Mouse (Mus musculus) embryonic facial prominence, embryonic 14.5 days (tissue): ENCODE results near the gene Swap70. TPM values are rescaled to one million over a fixed set of nuclear protein-coding genes. Genes with fewer than 3 reads are reported as not detected.

ENCODE experiments used
- ATAC-seq: fragments of 200-750 bp; cut with Nextera tagmentation; 2 replicates; pipeline ENCODE4 v1.8.0; 2017; ENCODE audit warnings: low read depth, moderate number of reproducible peaks, moderate TSS enrichment
- DNase-seq: peaks from one replicate; pipeline ENCODE4 v3.0.0-alpha.2; 2015; ENCODE audit warnings: low spot score
- H3K27ac ChIP-seq: fragments of 300-500 bp; sonication (generic); replicated peaks from 2 replicates; pipeline ENCODE4 v1.5.1; 2014; ENCODE audit warnings: low read depth, mild to moderate bottlenecking, low read length, moderate library complexity
- H3K27me3 ChIP-seq: fragments of 300-500 bp; sonication (generic); replicated peaks from 2 replicates; pipeline ENCODE4 v1.6.1; 2014; ENCODE audit warnings: low read length; ENCODE audit not compliant: control insufficient read depth, insufficient read depth
- H3K36me3 ChIP-seq: fragments of 300-500 bp; sonication (generic); 2 replicates; pipeline ENCODE4 v1.6.1; 2014; ENCODE audit warnings: low read length, mixed read lengths; ENCODE audit not compliant: control insufficient read depth, insufficient read depth
- H3K4me1 ChIP-seq: fragments of 300-500 bp; sonication (generic); 2 replicates; pipeline ENCODE4 v1.6.1; 2014; ENCODE audit warnings: antibody characterized with exemption, low read length; ENCODE audit not compliant: control insufficient read depth, insufficient read depth
- H3K4me2 ChIP-seq: fragments of 300-500 bp; sonication (generic); 2 replicates; pipeline ENCODE4 v1.6.1; 2014; ENCODE audit warnings: low read depth, mild to moderate bottlenecking, low read length, moderate library complexity, mixed read lengths
- H3K4me3 ChIP-seq: fragments of 300-500 bp; sonication (generic); 2 replicates; pipeline ENCODE4 v1.5.1; 2014; ENCODE audit warnings: low read depth, mild to moderate bottlenecking, low read length
- H3K9ac ChIP-seq: fragments of 300-500 bp; sonication (generic); 2 replicates; pipeline ENCODE4 v1.6.1; 2014; ENCODE audit warnings: low read depth, mild to moderate bottlenecking, low read length, moderate library complexity, mixed read lengths
- H3K9me3 ChIP-seq: fragments of 300-500 bp; sonication (generic); 2 replicates; pipeline ENCODE4 v1.6.1; 2016; ENCODE audit warnings: low read length; ENCODE audit not compliant: control insufficient read depth
- WGBS: fragments of 180-500 bp; shearing (Covaris S2); extraction: QIAGEN DNeasy Blood & Tissue Kit; methylation state at CpG from one replicate; pipeline ENCODE4 v1.1.7; 2014; 5-methylcytosine and 5-hydroxymethylcytosine counted together
- polyA plus RNA-seq: library from polyadenylated mRNA; unstranded; fragments of >200 nt; fragmentation: Nextera tagmentation; extraction: Ambion mirVana; gene quantifications from 2 replicates; pipeline ENCODE4 v1.2.1, GENCODE M21; 2014

Gene Swap70
- polyA plus RNA-seq, 1 experiment from 2014 or later: 29.2 TPM

GRCm38 (mm10) chr7:110309246-110309645 is 87.7 kb downstream of the Swap70 start:
- H3K36me3 ChIP-seq: peaks cover 60% of the 10 kb centered on the region
- DNase-seq (no peak), ATAC-seq (no peak)
- no peak overlapping the region for H3K9ac ChIP-seq
- no peak overlapping the region for H3K27ac ChIP-seq
- WGBS: 93% methylated on average over 8 of the region's 8 CpGs
- H3K9me3 ChIP-seq: no peaks in the 10 kb centered on the region
- no peak overlapping the region for H3K4me3 ChIP-seq
- H3K4me1 ChIP-seq: no peaks in the 10 kb centered on the region
- no peak overlapping the region for H3K4me2 ChIP-seq
- H3K27me3 ChIP-seq: no peaks in the 10 kb centered on the region

- Histone ChIP-seq H3K9me3 (no peaks in the 10 kb centered on the region), H3K9ac (no peak overlapping the region), H3K36me3 (peaks cover 64% of the 10 kb centered on the region), H3K4me1 (no peaks in the 10 kb centered on the region), H3K4me3 (no peak overlapping the region), H3K27ac (no peak overlapping the region), H3K27me3 (no peaks in the 10 kb centered on the region), H3K4me2 (no peak overlapping the region)
- no peak for DNase-seq
- WGBS: 91% methylated on average over 9 of the region's 9 CpGs
- ATAC-seq: no peak
Observed at GRCm38 (mm10) chr7:110313392-110314055, 92.0 kb downstream of the Swap70 start.

- Histone ChIP-seq H3K36me3 (peaks cover 55% of the 10 kb centered on the region), H3K27me3 (no peaks in the 10 kb centered on the region), H3K4me3 (no peak overlapping the region), H3K9ac (no peak overlapping the region), H3K9me3 (no peaks in the 10 kb centered on the region), H3K4me2 (no peak overlapping the region), H3K27ac (no peak overlapping the region), H3K4me1 (no peaks in the 10 kb centered on the region)
- no peak for ATAC-seq
- DNase-seq: no peak
- WGBS: 80% methylated on average over 7 of the region's 7 CpGs
Observed at GRCm38 (mm10) chr7:110314401-110314890, 92.9 kb downstream of the Swap70 start.

GRCm38 (mm10) chr7:110315352-110315751 is 93.8 kb downstream of the Swap70 start:
- Histone ChIP-seq H3K9me3 (no peaks in the 10 kb centered on the region), H3K4me1 (no peaks in the 10 kb centered on the region), H3K27me3 (no peaks in the 10 kb centered on the region), H3K4me3 (no peak overlapping the region), H3K4me2 (no peak overlapping the region), H3K9ac (no peak overlapping the region), H3K27ac (no peak overlapping the region), H3K36me3 (peaks cover 46% of the 10 kb centered on the region)
- ATAC-seq (no peak), DNase-seq (no peak)
- WGBS: 100% methylated on average over 1 of the region's 1 CpGs

- DNase-seq (no peak), ATAC-seq (no peak)
- Histone ChIP-seq H3K4me1 (no peaks in the 10 kb centered on the region), H3K9me3 (no peaks in the 10 kb centered on the region), H3K4me3 (no peak overlapping the region), H3K36me3 (peaks cover 39% of the 10 kb centered on the region), H3K27me3 (no peaks in the 10 kb centered on the region), H3K9ac (no peak overlapping the region), H3K27ac (no peak overlapping the region), H3K4me2 (no peak overlapping the region)
- WGBS: 83% methylated on average over 4 of the region's 4 CpGs
Observed at GRCm38 (mm10) chr7:110317412-110317811, 95.9 kb downstream of the Swap70 start.

- Histone ChIP-seq H3K27me3 (no peaks in the 10 kb centered on the region), H3K27ac (no peak overlapping the region), H3K4me1 (no peaks in the 10 kb centered on the region), H3K9me3 (no peaks in the 10 kb centered on the region), H3K36me3 (peaks cover 37% of the 10 kb centered on the region), H3K4me2 (no peak overlapping the region), H3K9ac (no peak overlapping the region), H3K4me3 (no peak overlapping the region)
- 62% methylated on average over 6 of the region's 6 CpGs for WGBS
- ATAC-seq: peak; percentile 33; the same call in 1 of the 2 replicates
- peak; percentile 39 for DNase-seq
Observed at GRCm38 (mm10) chr7:110318971-110319519, 97.5 kb downstream of the Swap70 start.

- WGBS: 71% methylated on average over 5 of the region's 5 CpGs
- H3K9me3 ChIP-seq: no peaks in the 10 kb centered on the region
- no peak overlapping the region for H3K9ac ChIP-seq
- ATAC-seq: no peak
- peaks cover 49% of the 10 kb centered on the region for H3K36me3 ChIP-seq
- no peaks in the 10 kb centered on the region for H3K27me3 ChIP-seq
- no peak overlapping the region for H3K27ac ChIP-seq
- H3K4me1 ChIP-seq: no peaks in the 10 kb centered on the region
- DNase-seq: no peak
- no peak overlapping the region for H3K4me2 ChIP-seq
- H3K4me3 ChIP-seq: no peak overlapping the region
Observed at GRCm38 (mm10) chr7:110321106-110321505, 99.6 kb downstream of the Swap70 start.

GRCm38 (mm10) chr7:110324852-110325251 is 103.3 kb downstream of the Swap70 start:
- Histone ChIP-seq H3K27ac (no peak overlapping the region), H3K36me3 (peaks cover 77% of the 10 kb centered on the region), H3K9me3 (no peaks in the 10 kb centered on the region), H3K4me3 (no peak overlapping the region), H3K4me1 (no peaks in the 10 kb centered on the region), H3K27me3 (no peaks in the 10 kb centered on the region), H3K9ac (no peak overlapping the region), H3K4me2 (no peak overlapping the region)
- WGBS: 97% methylated on average over 1 of the region's 1 CpGs
- ATAC-seq (no peak), DNase-seq (no peak)
